Mouse (Mus musculus): Measurements from ENCODE around the gene Ern1. TPM values are rescaled to one million over a fixed set of nuclear protein-coding genes. Genes with fewer than 3 reads are reported as not detected.

The Ern1 gene
- polyA plus RNA-seq (2012; rRNA removed) = 6.6 and 7.3 TPM in 2 replicates

- Histone ChIP-seq H3K4me1 (ENCODE audit: control insufficient read depth, insufficient read depth, low read length) (peaks cover 6% of the 10 kb centered on the region), H3K36me3 (ENCODE audit: control insufficient read depth, insufficient read depth, low read length) (no peaks in the 10 kb centered on the region)
- TF ChIP-seq CTCF (IDR thresholded peaks at IDR 0.05; ENCODE audit: control insufficient read depth, insufficient read depth, insufficient replicate concordance, low read depth, low read length) (no peak), POLR2A (IDR thresholded peaks at IDR 0.05; ENCODE audit: control insufficient read depth, low read depth, low read length) (peak; percentile 80)
Observed at GRCm38 (mm10) chr11:106487733-106488115, at the start of gene Ern1. Ern1 (minus strand) TSS chr11:106487852.

GRCm38 (mm10) chr11:106536253-106536912 is 48.7 kb upstream of the Ern1 start:
- Histone ChIP-seq H3K27ac (ENCODE audit: control insufficient read depth, insufficient read depth, low read depth, low read length) (peak overlapping the region; percentile 66), H3K4me1 (ENCODE audit: control insufficient read depth, insufficient read depth, low read length) (no peaks in the 10 kb centered on the region), H3K36me3 (ENCODE audit: control insufficient read depth, insufficient read depth, low read length) (peaks cover 2% of the 10 kb centered on the region; the same call in 1 of the 2 replicates), H3K27me3 (ENCODE audit: control insufficient read depth, insufficient read depth, low read length) (no peaks in the 10 kb centered on the region), H3K4me3 (ENCODE audit: control insufficient read depth, low read depth, low read length) (no peak overlapping the region)
- TF ChIP-seq POLR2A (IDR thresholded peaks at IDR 0.05; ENCODE audit: control insufficient read depth, low read depth, low read length) (no peak), CTCF (IDR thresholded peaks at IDR 0.05; ENCODE audit: control insufficient read depth, insufficient read depth, insufficient replicate concordance, low read depth, low read length) (no peak)

More at GRCm38 (mm10) chr11:106487733-106488115, at the start of gene Ern1:
- Histone ChIP-seq H3K27ac (ENCODE audit: control insufficient read depth, insufficient read depth, low read depth, low read length) (peak within 1 kb of the TSS; percentile 51; the same call in 1 of the 2 replicates), H3K4me3 (ENCODE audit: control insufficient read depth, low read depth, low read length) (peak within 1 kb of the TSS; percentile 89), H3K27me3 (ENCODE audit: control insufficient read depth, insufficient read depth, low read length) (no peaks in the 10 kb centered on the region)

- no peak overlapping the region for H3K4me3 ChIP-seq (ENCODE audit: control insufficient read depth, low read depth, low read length)
- no peaks in the 10 kb centered on the region for H3K4me1 ChIP-seq (ENCODE audit: control insufficient read depth, insufficient read depth, low read length)
- no peak for TF ChIP-seq POLR2A (IDR thresholded peaks at IDR 0.05; ENCODE audit: control insufficient read depth, low read depth, low read length)
- H3K27ac ChIP-seq (ENCODE audit: control insufficient read depth, insufficient read depth, low read depth, low read length) = no peak overlapping the region; the same call in 1 of the 2 replicates
- H3K27me3 ChIP-seq (ENCODE audit: control insufficient read depth, insufficient read depth, low read length) = no peaks in the 10 kb centered on the region
- peaks cover 2% of the 10 kb centered on the region; the same call in 1 of the 2 replicates for H3K36me3 ChIP-seq (ENCODE audit: control insufficient read depth, insufficient read depth, low read length)
Observed at GRCm38 (mm10) chr11:106535660-106536252, 48.1 kb upstream of the Ern1 start.

- Histone ChIP-seq H3K27me3 (ENCODE audit: control insufficient read depth, insufficient read depth, low read length) (no peaks in the 10 kb centered on the region), H3K27ac (ENCODE audit: control insufficient read depth, insufficient read depth, low read depth, low read length) (no peak overlapping the region), H3K36me3 (ENCODE audit: control insufficient read depth, insufficient read depth, low read length) (peaks cover 2% of the 10 kb centered on the region; the same call in 1 of the 2 replicates), H3K4me1 (ENCODE audit: control insufficient read depth, insufficient read depth, low read length) (no peaks in the 10 kb centered on the region), H3K4me3 (ENCODE audit: control insufficient read depth, low read depth, low read length) (no peak overlapping the region)
- no peak for TF ChIP-seq CTCF (IDR thresholded peaks at IDR 0.05; ENCODE audit: control insufficient read depth, insufficient read depth, insufficient replicate concordance, low read depth, low read length)
- no peak for TF ChIP-seq POLR2A (IDR thresholded peaks at IDR 0.05; ENCODE audit: control insufficient read depth, low read depth, low read length)
Observed at GRCm38 (mm10) chr11:106532248-106532790, 44.7 kb upstream of the Ern1 start.

- Histone ChIP-seq H3K4me1 (ENCODE audit: control insufficient read depth, insufficient read depth, low read length) (no peaks in the 10 kb centered on the region), H3K27ac (ENCODE audit: control insufficient read depth, insufficient read depth, low read depth, low read length) (no peak overlapping the region), H3K27me3 (ENCODE audit: control insufficient read depth, insufficient read depth, low read length) (no peaks in the 10 kb centered on the region), H3K4me3 (ENCODE audit: control insufficient read depth, low read depth, low read length) (no peak overlapping the region), H3K36me3 (ENCODE audit: control insufficient read depth, insufficient read depth, low read length) (peaks cover 2% of the 10 kb centered on the region; the same call in 1 of the 2 replicates)
- no peak for TF ChIP-seq POLR2A (IDR thresholded peaks at IDR 0.05; ENCODE audit: control insufficient read depth, low read depth, low read length)
- TF ChIP-seq CTCF (IDR thresholded peaks at IDR 0.05; ENCODE audit: control insufficient read depth, insufficient read depth, insufficient replicate concordance, low read depth, low read length) = no peak
Observed at GRCm38 (mm10) chr11:106529786-106530185, 42.1 kb upstream of the Ern1 start.

- TF ChIP-seq POLR2A (IDR thresholded peaks at IDR 0.05; ENCODE audit: control insufficient read depth, low read depth, low read length) (no peak), CTCF (IDR thresholded peaks at IDR 0.05; ENCODE audit: control insufficient read depth, insufficient read depth, insufficient replicate concordance, low read depth, low read length) (no peak)
- Histone ChIP-seq H3K4me1 (ENCODE audit: control insufficient read depth, insufficient read depth, low read length) (no peaks in the 10 kb centered on the region), H3K27ac (ENCODE audit: control insufficient read depth, insufficient read depth, low read depth, low read length) (no peak overlapping the region), H3K36me3 (ENCODE audit: control insufficient read depth, insufficient read depth, low read length) (peaks cover 2% of the 10 kb centered on the region; the same call in 1 of the 2 replicates), H3K27me3 (ENCODE audit: control insufficient read depth, insufficient read depth, low read length) (no peaks in the 10 kb centered on the region), H3K4me3 (ENCODE audit: control insufficient read depth, low read depth, low read length) (no peak overlapping the region)
Observed at GRCm38 (mm10) chr11:106529113-106529512, 41.5 kb upstream of the Ern1 start.

- TF ChIP-seq POLR2A (IDR thresholded peaks at IDR 0.05; ENCODE audit: control insufficient read depth, low read depth, low read length) = no peak
- TF ChIP-seq CTCF (IDR thresholded peaks at IDR 0.05; ENCODE audit: control insufficient read depth, insufficient read depth, insufficient replicate concordance, low read depth, low read length) = no peak
- H3K36me3 ChIP-seq (ENCODE audit: control insufficient read depth, insufficient read depth, low read length) = peaks cover 2% of the 10 kb centered on the region; the same call in 1 of the 2 replicates
Observed at GRCm38 (mm10) chr11:106527926-106528325, 40.3 kb upstream of the Ern1 start.

More at GRCm38 (mm10) chr11:106527926-106528325, 40.3 kb upstream of the Ern1 start:
- Histone ChIP-seq H3K27me3 (ENCODE audit: control insufficient read depth, insufficient read depth, low read length) (no peaks in the 10 kb centered on the region), H3K4me3 (ENCODE audit: control insufficient read depth, low read depth, low read length) (no peak overlapping the region), H3K27ac (ENCODE audit: control insufficient read depth, insufficient read depth, low read depth, low read length) (no peak overlapping the region), H3K4me1 (ENCODE audit: control insufficient read depth, insufficient read depth, low read length) (no peaks in the 10 kb centered on the region)
